Mouse (Mus musculus) bone marrow, adult 2 months (tissue): Measurements from ENCODE around the gene Grasp.

ENCODE experiments used
- CTCF ChIP-seq: fragments of 200-500 bp; IDR thresholded peaks from 2 replicates; pipeline ENCODE4 v1.5.1; 2011; ENCODE audit warnings: low read length, control low read depth; ENCODE audit not compliant: control insufficient read depth, insufficient read depth
- POLR2A ChIP-seq: fragments of 200-500 bp; IDR thresholded peaks from 2 replicates; pipeline ENCODE4 v1.6.1; 2011; ENCODE audit warnings: low read depth, mild to moderate bottlenecking, control low read depth, low read length, borderline replicate concordance; ENCODE audit not compliant: control insufficient read depth

- no peak for TF ChIP-seq POLR2A
- no peak for TF ChIP-seq CTCF
Measured at GRCm38 (mm10) chr15:101228866-101229590, 5.0 kb downstream of the Grasp start.
